Mouse (Mus musculus): ENCODE measurements around the gene Dennd6a.

DNA sequence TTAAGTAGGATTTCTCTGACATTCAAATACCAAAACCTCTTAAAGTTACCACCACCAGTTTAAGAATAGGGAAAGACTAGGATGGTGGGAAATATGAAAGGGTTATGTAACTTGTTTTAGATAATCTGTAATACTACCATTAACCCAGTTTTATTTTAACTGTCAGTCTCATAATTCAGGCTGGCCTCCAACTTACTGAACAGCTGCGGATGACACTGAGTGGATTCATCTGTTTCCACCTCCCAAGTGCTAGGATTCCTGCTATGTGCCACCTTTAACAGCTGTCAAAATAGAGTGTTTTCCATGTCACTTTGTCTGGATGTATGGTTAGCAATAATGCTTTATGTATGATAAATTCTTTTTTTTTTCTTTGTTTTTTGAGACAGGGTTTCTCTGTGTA is 86.6 kb downstream of the Dennd6a start:
- no peak for TF ChIP-seq POLR2A (IDR thresholded peaks at IDR 0.05; ENCODE audit: extremely low read depth, insufficient read depth, low read length)
- TF ChIP-seq CTCF (IDR thresholded peaks at IDR 0.05; ENCODE audit: extremely low read depth, insufficient read depth, low read length): no peak

Data from cortical plate, adult 2 months (tissue).